ENCODE assay signal across 8 mouse cellular contexts in genomic region chr8:84970913-84971312, GRCm38 (mm10). TPM values are rescaled to one million over a fixed set of nuclear protein-coding genes. Genes with fewer than 3 reads are reported as not detected.
DNase-seq lines count a peak whose midpoint lies in the region; ATAC-seq lines count a peak whose summit lies in the region.

No protein-coding gene starts in this region.

- peak overlapping the region; percentile 90 for H3K9ac ChIP-seq in heart, embryonic 13.5 days
- peak overlapping the region; percentile 92 for H3K9ac ChIP-seq in hindbrain, embryonic 16.5 days (ENCODE audit: low read depth, low read length)
- H3K9ac ChIP-seq in midbrain, embryonic 16.5 days (ENCODE audit: low read depth, low read length) = peak overlapping the region; percentile 96

- H3K27me3 ChIP-seq in heart, embryonic 13.5 days (replicated peaks) = no peaks in the 10 kb centered on the region
- H3K27me3 ChIP-seq in hindbrain, embryonic 16.5 days (replicated peaks; ENCODE audit: control insufficient read depth, insufficient read depth, low read length) = no peaks in the 10 kb centered on the region
- H3K27me3 ChIP-seq in midbrain, embryonic 16.5 days (ENCODE audit: control insufficient read depth, insufficient read depth, low read depth, low read length) = no peaks in the 10 kb centered on the region

- peaks cover 49% of the 10 kb centered on the region for H3K36me3 ChIP-seq in heart, embryonic 13.5 days
- H3K36me3 ChIP-seq in hindbrain, embryonic 16.5 days (ENCODE audit: control insufficient read depth, insufficient read depth, low read length) = peaks cover 16% of the 10 kb centered on the region; the same call in 1 of the 2 replicates
- H3K36me3 ChIP-seq in midbrain, embryonic 16.5 days (ENCODE audit: control insufficient read depth, insufficient read depth, low read length) = peaks cover 16% of the 10 kb centered on the region

- intact Hi-C loops in heart, postnatal 10 days (cut with DNase I) = no loop called here

- H3K27ac ChIP-seq in heart, embryonic 13.5 days (replicated peaks) = peak overlapping the region; percentile 88
- H3K27ac ChIP-seq in hindbrain, embryonic 16.5 days (ENCODE audit: low read depth, low read length) = no peak overlapping the region
- no peak overlapping the region for H3K27ac ChIP-seq in midbrain, embryonic 16.5 days (ENCODE audit: low read length)

- peaks cover 51% of the 10 kb centered on the region for H3K4me1 ChIP-seq in heart, embryonic 13.5 days
- peaks cover 33% of the 10 kb centered on the region for H3K4me1 ChIP-seq in hindbrain, embryonic 16.5 days (ENCODE audit: control insufficient read depth, insufficient read depth, low read depth, low read length)
- H3K4me1 ChIP-seq in midbrain, embryonic 16.5 days (ENCODE audit: control insufficient read depth, insufficient read depth, low read length) = peaks cover 29% of the 10 kb centered on the region

- peak overlapping the region; percentile 67 for H3K4me3 ChIP-seq in heart, embryonic 13.5 days
- H3K4me3 ChIP-seq in hindbrain, embryonic 16.5 days (ENCODE audit: low read length) = peak overlapping the region; percentile 79
- H3K4me3 ChIP-seq in midbrain, embryonic 16.5 days (ENCODE audit: low read depth, low read length) = peak overlapping the region; percentile 82

- no peaks in the 10 kb centered on the region for H3K9me3 ChIP-seq in heart, embryonic 13.5 days
- H3K9me3 ChIP-seq in hindbrain, embryonic 16.5 days (ENCODE audit: control insufficient read depth, low read length) = no peaks in the 10 kb centered on the region
- no peaks in the 10 kb centered on the region for H3K9me3 ChIP-seq in midbrain, embryonic 16.5 days (replicated peaks; ENCODE audit: control insufficient read depth, low read length, poor library complexity, severe bottlenecking)

- WGBS in heart, embryonic 13.5 days = 32% methylated on average over 5 of the region's 5 CpGs
- 50% methylated on average over 5 of the region's 5 CpGs for WGBS in hindbrain, embryonic 16.5 days
- 58% methylated on average over 5 of the region's 5 CpGs for WGBS in midbrain, embryonic 16.5 days

- peak; percentile 61 for ATAC-seq in heart, embryonic 13.5 days (ENCODE audit: extremely low read depth, insufficient number of reproducible peaks, low FRiP score, low TSS enrichment)
- ATAC-seq in hindbrain, embryonic 16.5 days = no peak
- no peak for ATAC-seq in midbrain, embryonic 16.5 days

- DNase-seq in heart, postnatal 10 days = no peak
- DNase-seq in c-Kit-negative CD71-positive TER-119-positive erythroid progenitor cells, embryonic 14.5 days (ENCODE audit: low read depth, low spot score) = peak; percentile 91
- no peak for DNase-seq in ovary, postnatal 10 days (ENCODE audit: low spot score)
- no peak for DNase-seq in frontal cortex, postnatal 36 days (ENCODE audit: low spot score in 2 of 2)
- DNase-seq in layer of hippocampus, postnatal 36 days = no peak

- peak overlapping the region; percentile 99 for H3K4me2 ChIP-seq in heart, embryonic 13.5 days
- H3K4me2 ChIP-seq in hindbrain, embryonic 16.5 days (ENCODE audit: low read length) = peak overlapping the region; percentile 95
- peak overlapping the region; percentile 97 for H3K4me2 ChIP-seq in midbrain, embryonic 16.5 days (ENCODE audit: low read length)

RNA-seq across cellular contexts. Expression of gene Rnaseh2a, which starts 1.3 kb away (rescaled TPM):
- 82.8 and 83.4 TPM in 2 replicates for polyA plus RNA-seq in heart, embryonic 13.5 days (2015; fragmentation: Nextera tagmentation; extraction: Ambion mirVana)
- 10 to 100 TPM; 53.4 to 55.4 TPM for total RNA-seq in heart, postnatal 10 days (2021)
- 55.8 and 57.5 TPM in 2 replicates for polyA plus RNA-seq in hindbrain, embryonic 16.5 days (2015; fragmentation: Nextera tagmentation; extraction: Ambion mirVana)
- 47.9 and 51.3 TPM in 2 replicates for polyA plus RNA-seq in midbrain, embryonic 16.5 days (2015; fragmentation: Nextera tagmentation; extraction: Ambion mirVana)
- 10 to 100 TPM; 35.3 to 36.8 TPM for total RNA-seq in layer of hippocampus, postnatal 36 days (2021)

RNA-seq across cellular contexts. Expression of gene Prdx2, which starts 1.5 kb away (rescaled TPM):
- 733 and 747 TPM in 2 replicates for polyA plus RNA-seq in heart, embryonic 13.5 days (2015; fragmentation: Nextera tagmentation; extraction: Ambion mirVana)
- total RNA-seq in heart, postnatal 10 days (2021) = 100 to 1,000 TPM; 689 to 769 TPM
- 1,040 and 1,063 TPM in 2 replicates for polyA plus RNA-seq in hindbrain, embryonic 16.5 days (2015; fragmentation: Nextera tagmentation; extraction: Ambion mirVana)
- 1,134 and 1,161 TPM in 2 replicates for polyA plus RNA-seq in midbrain, embryonic 16.5 days (2015; fragmentation: Nextera tagmentation; extraction: Ambion mirVana)
- total RNA-seq in layer of hippocampus, postnatal 36 days (2021) = 100 to 1,000 TPM; 338 to 356 TPM

RNA-seq across cellular contexts. Expression of gene Gm49661, which starts 1.7 kb away (rescaled TPM):
- polyA plus RNA-seq in heart, embryonic 13.5 days (2015; fragmentation: Nextera tagmentation; extraction: Ambion mirVana) = not detected in 2 replicates
- 1 to 10 TPM in 1 of 2 experiments, not detected in 1; 1.6 TPM for total RNA-seq in heart, postnatal 10 days (2021)
- not detected in 2 replicates for polyA plus RNA-seq in hindbrain, embryonic 16.5 days (2015; fragmentation: Nextera tagmentation; extraction: Ambion mirVana)
- polyA plus RNA-seq in midbrain, embryonic 16.5 days (2015; fragmentation: Nextera tagmentation; extraction: Ambion mirVana) = not detected in 2 replicates
- not detected for total RNA-seq in layer of hippocampus, postnatal 36 days (2021)

RNA-seq across cellular contexts. Expression of gene Junb, which starts 7.6 kb away (rescaled TPM):
- 12.8 and 12.9 TPM in 2 replicates for polyA plus RNA-seq in heart, embryonic 13.5 days (2015; fragmentation: Nextera tagmentation; extraction: Ambion mirVana)
- total RNA-seq in heart, postnatal 10 days (2021) = 10 to 100 TPM; 12.6 to 12.7 TPM
- 4.3 and 5.3 TPM in 2 replicates for polyA plus RNA-seq in hindbrain, embryonic 16.5 days (2015; fragmentation: Nextera tagmentation; extraction: Ambion mirVana)
- 5.3 TPM in 2 replicates for polyA plus RNA-seq in midbrain, embryonic 16.5 days (2015; fragmentation: Nextera tagmentation; extraction: Ambion mirVana)
- 10 to 100 TPM; 59.9 to 73.6 TPM for total RNA-seq in layer of hippocampus, postnatal 36 days (2021)

RNA-seq across cellular contexts. Expression of gene Hook2, which starts 19.5 kb away (rescaled TPM):
- polyA plus RNA-seq in heart, embryonic 13.5 days (2015; fragmentation: Nextera tagmentation; extraction: Ambion mirVana) = 7.2 and 7.3 TPM in 2 replicates
- 1 to 10 TPM; 1.8 to 2.3 TPM for total RNA-seq in heart, postnatal 10 days (2021)
- 37.9 and 39.6 TPM in 2 replicates for polyA plus RNA-seq in hindbrain, embryonic 16.5 days (2015; fragmentation: Nextera tagmentation; extraction: Ambion mirVana)
- 39.3 and 43.8 TPM in 2 replicates for polyA plus RNA-seq in midbrain, embryonic 16.5 days (2015; fragmentation: Nextera tagmentation; extraction: Ambion mirVana)
- 1 to 10 TPM; 7.8 to 9.7 TPM for total RNA-seq in layer of hippocampus, postnatal 36 days (2021)
